Mouse (Mus musculus): Measurements from ENCODE around the gene Cmtm2b. TPM values are rescaled to one million over a fixed set of nuclear protein-coding genes. Genes with fewer than 3 reads are reported as not detected.

Gene Cmtm2b
- not detected for polyA plus RNA-seq (2014; fragmentation: Illumina TruSeq; extraction: RNeasy Lipid Tissue Mini Kit (QIAGEN cat#74804); ENCODE audit: low replicate concordance)

GRCm38 (mm10) chr8:104321930-104322329 is at the start of gene Cmtm2b:
Gene Cmtm2b (plus strand): TSS chr8:104322230.

GRCm38 (mm10) chr8:104293081-104293480 is 28.9 kb upstream of the Cmtm2b start, which contains the start of gene Cmtm2a:
Gene Cmtm2a (minus strand): TSS chr8:104293181.

GRCm38 (mm10) chr8:104309441-104310155 is 12.4 kb upstream of the Cmtm2b start, which contains the start of the genes Gm45711 and Cmtm1:
Gene Gm45711 (minus strand): TSS chr8:104310081.
Gene Cmtm1 (minus strand): TSS chr8:104310145.

GRCm38 (mm10) chr8:104321267-104321666 is 763 bp upstream of the Cmtm2b start, which contains the start of gene Gm11020:
Gene Gm11020 (plus strand): TSS chr8:104321567.

GRCm38 (mm10) chr8:104339229-104339982 is 17.4 kb downstream of the Cmtm2b start, which contains the start of gene Cmtm3:
Gene Cmtm3 (plus strand): TSS chr8:104339410.

Other genes starting within 250 kb of the Cmtm2b start
- gene Cdh5, start 220.6 kb upstream of the Cmtm2b start, polyA plus RNA-seq (2014; fragmentation: Illumina TruSeq; extraction: RNeasy Lipid Tissue Mini Kit (QIAGEN cat#74804); ENCODE audit: low replicate concordance), result 2.5 TPM
- gene Bean1, start 151.8 kb upstream of the Cmtm2b start, polyA plus RNA-seq (2014; fragmentation: Illumina TruSeq; extraction: RNeasy Lipid Tissue Mini Kit (QIAGEN cat#74804); ENCODE audit: low replicate concordance), result 0.15 TPM
- 3.3 TPM for gene Tk2, start 73.7 kb upstream of the Cmtm2b start, polyA plus RNA-seq (2014; fragmentation: Illumina TruSeq; extraction: RNeasy Lipid Tissue Mini Kit (QIAGEN cat#74804); ENCODE audit: low replicate concordance)
- gene Cklf, start 71.4 kb upstream of the Cmtm2b start, polyA plus RNA-seq (2014; fragmentation: Illumina TruSeq; extraction: RNeasy Lipid Tissue Mini Kit (QIAGEN cat#74804); ENCODE audit: low replicate concordance), result 8.5 TPM
- gene Cmtm2a, start 29.0 kb upstream of the Cmtm2b start, polyA plus RNA-seq (2014; fragmentation: Illumina TruSeq; extraction: RNeasy Lipid Tissue Mini Kit (QIAGEN cat#74804); ENCODE audit: low replicate concordance), result not detected
- not detected for gene Gm45711, start 12.1 kb upstream of the Cmtm2b start, polyA plus RNA-seq (2014; fragmentation: Illumina TruSeq; extraction: RNeasy Lipid Tissue Mini Kit (QIAGEN cat#74804); ENCODE audit: low replicate concordance)
- gene Cmtm1, start 12.1 kb upstream of the Cmtm2b start, polyA plus RNA-seq (2014; fragmentation: Illumina TruSeq; extraction: RNeasy Lipid Tissue Mini Kit (QIAGEN cat#74804); ENCODE audit: low replicate concordance), result not detected
- gene Gm11020, start 663 bp upstream of the Cmtm2b start, polyA plus RNA-seq (2014; fragmentation: Illumina TruSeq; extraction: RNeasy Lipid Tissue Mini Kit (QIAGEN cat#74804); ENCODE audit: low replicate concordance), result not detected
- gene Cmtm3, start 17.2 kb downstream of the Cmtm2b start, polyA plus RNA-seq (2014; fragmentation: Illumina TruSeq; extraction: RNeasy Lipid Tissue Mini Kit (QIAGEN cat#74804); ENCODE audit: low replicate concordance), result 4.5 TPM
- gene Cmtm4, start 73.6 kb downstream of the Cmtm2b start, polyA plus RNA-seq (2014; fragmentation: Illumina TruSeq; extraction: RNeasy Lipid Tissue Mini Kit (QIAGEN cat#74804); ENCODE audit: low replicate concordance), result 61.4 TPM
- gene Dync1li2, start 120.8 kb downstream of the Cmtm2b start, polyA plus RNA-seq (2014; fragmentation: Illumina TruSeq; extraction: RNeasy Lipid Tissue Mini Kit (QIAGEN cat#74804); ENCODE audit: low replicate concordance), result 50.8 TPM
- 0.33 TPM for gene Terb1, start 187.7 kb downstream of the Cmtm2b start, polyA plus RNA-seq (2014; fragmentation: Illumina TruSeq; extraction: RNeasy Lipid Tissue Mini Kit (QIAGEN cat#74804); ENCODE audit: low replicate concordance)
- 412 TPM for gene Nae1, start 212.4 kb downstream of the Cmtm2b start, polyA plus RNA-seq (2014; fragmentation: Illumina TruSeq; extraction: RNeasy Lipid Tissue Mini Kit (QIAGEN cat#74804); ENCODE audit: low replicate concordance)
- gene Car7, start 212.5 kb downstream of the Cmtm2b start, polyA plus RNA-seq (2014; fragmentation: Illumina TruSeq; extraction: RNeasy Lipid Tissue Mini Kit (QIAGEN cat#74804); ENCODE audit: low replicate concordance), result 0.41 TPM

All from small intestine, adult 10 weeks (tissue).